Mouse (Mus musculus) layer of hippocampus, adult 2 months (tissue): ENCODE measurements around the gene Dip2a. TPM values are rescaled to one million over a fixed set of nuclear protein-coding genes. Genes with fewer than 3 reads are reported as not detected.

Experiments
- DNase-seq, 2 experiments: peaks; one replicate each; pipeline ENCODE4 v3.0.0; 2022; ENCODE audit warnings: low spot score in 2 of 2
- H3K27ac ChIP-seq: fragments of 200-600 bp; 2 replicates; pipeline ENCODE4 v1.8.1; 2022
- H3K4me3 ChIP-seq: fragments of 200-600 bp; 2 replicates; pipeline ENCODE4 v1.8.1; 2022; ENCODE audit warnings: mild to moderate bottlenecking
- CTCF ChIP-seq: fragments of 200-600 bp; conservative IDR thresholded peaks from 2 replicates; pipeline ENCODE4 v1.8.1; 2022; ENCODE audit warnings: antibody characterized with exemption, mild to moderate bottlenecking, moderate library complexity
- total RNA-seq, 2 experiments: library from RNA; stranded (reverse); gene quantifications; 2 replicates each; pipeline ENCODE4 v1.2.3; 2021

Gene Dip2a
- total RNA-seq, 2 experiments from 2014 or later = 50.9 to 51.0 TPM

DNA sequence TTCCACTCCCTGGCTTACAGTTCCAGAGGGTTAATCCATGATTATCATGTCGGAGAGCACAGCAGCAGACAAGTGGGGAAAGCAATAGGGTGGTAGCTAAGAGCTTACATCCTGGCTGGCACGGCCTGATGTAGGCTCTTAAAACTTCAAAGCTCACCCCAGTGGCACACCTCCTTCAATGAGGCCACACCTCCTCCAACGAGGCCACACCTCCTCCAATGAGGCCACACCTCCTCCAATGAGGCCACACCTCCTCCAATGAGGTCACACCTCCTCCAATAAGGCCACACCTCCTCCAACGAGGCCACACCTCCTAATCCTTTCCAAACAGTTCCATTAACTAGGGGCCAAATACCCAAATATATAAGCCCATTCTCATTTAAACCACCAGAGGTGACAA lies 130.9 kb downstream of the Dip2a start:
- Histone ChIP-seq H3K4me3 (no peak overlapping the region), H3K27ac (no peak overlapping the region)
- no peak for DNase-seq
- no peak for TF ChIP-seq CTCF

DNA sequence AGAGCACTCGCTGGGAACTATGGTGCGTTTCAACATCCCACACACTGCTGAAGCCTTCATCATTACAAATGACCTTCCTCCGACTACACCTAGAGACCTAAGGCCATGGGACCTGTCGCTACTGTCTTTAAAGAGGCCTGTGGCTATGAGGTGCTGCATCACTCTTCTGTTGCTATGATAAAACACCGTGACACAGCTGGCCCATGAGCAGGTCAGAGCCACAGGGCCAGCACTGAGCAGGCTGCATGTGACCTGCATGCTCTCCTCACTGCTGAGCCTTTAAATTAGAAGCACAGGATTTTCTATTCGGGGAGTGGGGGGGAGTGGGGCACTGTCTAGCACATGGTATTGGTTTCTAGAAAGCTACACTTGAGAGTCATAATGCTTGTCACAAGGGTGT lies 133.0 kb downstream of the Dip2a start:
- Histone ChIP-seq H3K4me3 (no peak overlapping the region), H3K27ac (no peak overlapping the region)
- DNase-seq = no peak
- no peak for TF ChIP-seq CTCF

DNA sequence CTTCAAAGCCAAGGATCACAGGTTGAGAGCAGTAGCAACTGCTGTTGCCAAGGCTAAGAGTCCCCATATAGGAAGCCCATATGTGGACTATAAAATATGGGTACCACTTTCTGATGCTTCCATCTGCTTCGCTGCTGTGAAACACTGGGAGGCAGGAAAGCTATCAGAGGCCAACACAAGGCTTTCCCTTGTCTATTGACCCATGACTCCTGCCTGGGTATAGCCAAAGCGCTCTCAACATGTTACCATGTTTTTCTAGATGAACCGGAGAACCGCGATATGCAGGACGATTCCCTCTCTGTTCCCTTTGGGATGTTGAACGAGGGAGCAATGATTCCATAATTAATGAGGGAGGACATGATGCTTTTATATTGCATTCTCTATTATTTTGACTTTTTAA lies 134.3 kb downstream of the Dip2a start:
- Histone ChIP-seq H3K27ac (no peak overlapping the region), H3K4me3 (no peak overlapping the region)
- no peak for DNase-seq
- TF ChIP-seq CTCF = no peak

Other genes with a start within 250 kb of the Dip2a start
- not detected for gene Slc5a4b, start 234.3 kb downstream of the Dip2a start, total RNA-seq
- not detected for gene Slc5a4a, start 197.8 kb downstream of the Dip2a start, total RNA-seq
- 10 to 100 TPM; 72.2 to 75.3 TPM for gene Prmt2, start 107.4 kb downstream of the Dip2a start, total RNA-seq
- gene S100b, start 91.4 kb downstream of the Dip2a start, total RNA-seq = 100 to 1,000 TPM; 118 to 128 TPM
- gene AC141477.1, start 95.2 kb upstream of the Dip2a start, total RNA-seq = not detected
- 10 to 100 TPM; 23.1 TPM for gene Pcnt, start 97.5 kb upstream of the Dip2a start, total RNA-seq
- gene 2610028H24Rik, start 103.8 kb upstream of the Dip2a start, total RNA-seq = not detected
- 10 to 100 TPM; 51.2 to 53.7 TPM for gene Mcm3ap, start 123.6 kb upstream of the Dip2a start, total RNA-seq
- gene Ybey, start 123.8 kb upstream of the Dip2a start, total RNA-seq = 1 to 10 TPM; 3.9 to 4.6 TPM
- gene Lss, start 186.3 kb upstream of the Dip2a start, total RNA-seq = 10 to 100 TPM; 40.7 to 43.1 TPM
- gene Spatc1l, start 217.0 kb upstream of the Dip2a start, total RNA-seq = not detected
- not detected for gene Ftcd, start 230.4 kb upstream of the Dip2a start, total RNA-seq